Mouse (Mus musculus) neural tube, embryonic 11.5 days (tissue): ENCODE measurements around the gene Rnf220. TPM values are rescaled to one million over a fixed set of nuclear protein-coding genes. Genes with fewer than 3 reads are reported as not detected.

Experiments
- ATAC-seq: fragments of 200-750 bp; cut with Nextera tagmentation; 2 replicates; pipeline ENCODE4 v1.8.0; 2017; ENCODE audit warnings: moderate number of reproducible peaks, mild to moderate bottlenecking, moderate TSS enrichment, moderate library complexity; ENCODE audit not compliant: insufficient read depth, low FRiP score, low TSS enrichment
- DNase-seq: peaks from one replicate; pipeline ENCODE4 v3.0.0-alpha.2; 2015; ENCODE audit warnings: low spot score
- H3K27ac ChIP-seq: fragments of 300-500 bp; sonication (generic); 2 replicates; pipeline ENCODE4 v1.5.1; 2014; ENCODE audit warnings: low read depth, mild to moderate bottlenecking, low read length
- H3K27me3 ChIP-seq: fragments of 300-500 bp; sonication (generic); 2 replicates; pipeline ENCODE4 v1.6.1; 2014; ENCODE audit warnings: mild to moderate bottlenecking, low read length, mixed read lengths; ENCODE audit not compliant: control insufficient read depth, insufficient read depth
- H3K36me3 ChIP-seq: fragments of 300-500 bp; sonication (generic); 2 replicates; pipeline ENCODE4 v1.6.1; 2014; ENCODE audit warnings: mild to moderate bottlenecking, low read length, moderate library complexity, mixed read lengths; ENCODE audit not compliant: control insufficient read depth, insufficient read depth
- H3K4me1 ChIP-seq: fragments of 300-500 bp; sonication (generic); 2 replicates; pipeline ENCODE4 v1.6.1; 2014; ENCODE audit warnings: low read length, mixed read lengths; ENCODE audit not compliant: control insufficient read depth, insufficient read depth
- H3K4me2 ChIP-seq: fragments of 300-500 bp; sonication (generic); 2 replicates; pipeline ENCODE4 v1.6.1; 2014; ENCODE audit warnings: low read depth, mild to moderate bottlenecking, moderate library complexity
- H3K4me3 ChIP-seq: fragments of 300-500 bp; sonication (generic); 2 replicates; pipeline ENCODE4 v1.5.1; 2014; ENCODE audit warnings: low read depth, low read length
- H3K9ac ChIP-seq: fragments of 300-500 bp; sonication (generic); 2 replicates; pipeline ENCODE4 v1.6.1; 2014; ENCODE audit warnings: mild to moderate bottlenecking, low read length
- H3K9me3 ChIP-seq: fragments of 300-500 bp; sonication (generic); 2 replicates; pipeline ENCODE4 v1.6.1; 2016; ENCODE audit warnings: low read length; ENCODE audit not compliant: control insufficient read depth
- whole genome bisulfite sequencing: fragments of 180-500 bp; shearing (Covaris S2); extraction: QIAGEN DNeasy Blood & Tissue Kit; methylation state at CpG from one replicate; pipeline ENCODE4 v1.1.7; 2014; 5-methylcytosine and 5-hydroxymethylcytosine counted together
- polyA plus RNA-seq: library from polyadenylated mRNA; unstranded; fragments of >200 nt; fragmentation: Nextera tagmentation; extraction: Ambion mirVana; gene quantifications from 2 replicates; pipeline ENCODE4 v1.2.1, GENCODE M21; 2014

Rnf220 gene
- polyA plus RNA-seq, 1 experiment from 2014 or later: 76.8 TPM

- no peak overlapping the region for H3K4me3 ChIP-seq
- H3K36me3 ChIP-seq: no peaks in the 10 kb centered on the region
- peaks cover 20% of the 10 kb centered on the region for H3K27me3 ChIP-seq
- no peak for ATAC-seq
- H3K27ac ChIP-seq: no peak overlapping the region
- no peaks in the 10 kb centered on the region for H3K9me3 ChIP-seq
- H3K9ac ChIP-seq: no peak overlapping the region
- no peaks in the 10 kb centered on the region for H3K4me1 ChIP-seq
- no peak overlapping the region for H3K4me2 ChIP-seq
- 50% methylated on average over 6 of the region's 6 CpGs for WGBS
- DNase-seq: peak; percentile 38
Observed at GRCm38 (mm10) chr4:117346025-117346424, 150.8 kb downstream of the Rnf220 start.

- Histone ChIP-seq H3K36me3 (no peaks in the 10 kb centered on the region), H3K4me3 (no peak overlapping the region), H3K9me3 (no peaks in the 10 kb centered on the region), H3K4me2 (no peak overlapping the region), H3K9ac (no peak overlapping the region), H3K27me3 (peaks cover 19% of the 10 kb centered on the region), H3K27ac (no peak overlapping the region), H3K4me1 (no peaks in the 10 kb centered on the region)
- WGBS: 60% methylated on average over 8 of the region's 8 CpGs
- DNase-seq (no peak), ATAC-seq (no peak)
Observed at GRCm38 (mm10) chr4:117343385-117343784, 153.5 kb downstream of the Rnf220 start.

GRCm38 (mm10) chr4:117342751-117343150, 154.1 kb downstream of the Rnf220 start:
- WGBS: 35% methylated on average over 12 of the region's 12 CpGs
- H3K9ac ChIP-seq: no peak overlapping the region
- H3K4me2 ChIP-seq: no peak overlapping the region
- DNase-seq: no peak
- H3K27ac ChIP-seq: no peak overlapping the region
- ATAC-seq: no peak
- no peaks in the 10 kb centered on the region for H3K9me3 ChIP-seq
- peaks cover 16% of the 10 kb centered on the region for H3K27me3 ChIP-seq
- no peaks in the 10 kb centered on the region for H3K4me1 ChIP-seq
- H3K4me3 ChIP-seq: no peak overlapping the region
- no peaks in the 10 kb centered on the region for H3K36me3 ChIP-seq

- WGBS: 85% methylated on average over 5 of the region's 5 CpGs
- H3K4me2 ChIP-seq: no peak overlapping the region
- H3K9me3 ChIP-seq: no peaks in the 10 kb centered on the region
- no peaks in the 10 kb centered on the region for H3K36me3 ChIP-seq
- H3K4me3 ChIP-seq: no peak overlapping the region
- no peak for DNase-seq
- no peak overlapping the region for H3K27ac ChIP-seq
- H3K4me1 ChIP-seq: no peaks in the 10 kb centered on the region
- no peak for ATAC-seq
- no peak overlapping the region for H3K9ac ChIP-seq
- peaks cover 25% of the 10 kb centered on the region for H3K27me3 ChIP-seq
Observed at GRCm38 (mm10) chr4:117341282-117341681, 155.6 kb downstream of the Rnf220 start.

GRCm38 (mm10) chr4:117339796-117340195, 157.1 kb downstream of the Rnf220 start:
- DNase-seq (no peak), ATAC-seq (no peak)
- Histone ChIP-seq H3K27ac (no peak overlapping the region), H3K4me2 (no peak overlapping the region), H3K9me3 (no peaks in the 10 kb centered on the region), H3K36me3 (no peaks in the 10 kb centered on the region), H3K27me3 (peaks cover 35% of the 10 kb centered on the region), H3K9ac (no peak overlapping the region), H3K4me1 (no peaks in the 10 kb centered on the region), H3K4me3 (no peak overlapping the region)

DNA sequence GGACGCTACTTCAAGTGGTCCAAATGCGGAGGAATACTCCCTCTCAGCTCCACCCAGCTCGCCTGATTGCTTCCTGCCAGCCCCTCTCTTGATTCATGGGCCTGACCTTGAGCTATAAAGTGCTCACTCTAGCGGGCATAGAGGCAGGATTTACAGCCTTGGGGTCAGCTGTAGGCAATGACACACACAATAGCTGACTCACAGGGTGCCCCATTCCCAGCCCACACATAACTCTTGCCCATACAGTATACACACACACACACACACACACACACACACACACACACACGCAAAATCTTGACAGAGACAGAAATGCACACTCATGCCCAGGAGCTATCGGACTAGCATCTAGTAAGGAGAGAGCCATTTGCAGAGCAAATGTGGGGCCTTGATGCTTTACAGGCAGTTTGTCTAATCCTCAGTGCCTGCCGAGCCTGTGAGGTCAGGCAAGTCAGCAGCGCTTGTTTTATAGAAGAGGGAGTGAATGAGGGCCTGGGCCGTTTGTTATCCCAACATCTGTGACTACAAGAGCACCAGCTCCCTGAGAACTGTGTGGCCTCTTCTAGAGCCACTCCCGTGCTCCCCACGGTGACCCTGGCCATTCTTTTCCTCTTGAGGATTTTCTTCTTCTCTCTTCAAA, 165.9 kb downstream of the Rnf220 start:
- peak; percentile 69 for DNase-seq

GRCm38 (mm10) chr4:117330132-117330531, 166.7 kb downstream of the Rnf220 start:
- Histone ChIP-seq H3K9me3 (no peaks in the 10 kb centered on the region), H3K27ac (no peak overlapping the region), H3K4me2 (0 out of 2 replicates have a peak overlapping the region, but pooled peaks have one; percentile 7), H3K4me3 (no peak overlapping the region), H3K27me3 (peaks cover 69% of the 10 kb centered on the region), H3K9ac (no peak overlapping the region), H3K4me1 (peaks cover 27% of the 10 kb centered on the region), H3K36me3 (no peaks in the 10 kb centered on the region)
- peak; percentile 60; the same call in 1 of the 2 replicates for ATAC-seq
- no peak for DNase-seq
- 21% methylated on average over 3 of the region's 3 CpGs for WGBS

More for the DNA sequence above, 165.9 kb downstream of the Rnf220 start:
- no peak overlapping the region for H3K9ac ChIP-seq
- peaks cover 69% of the 10 kb centered on the region for H3K27me3 ChIP-seq
- 9% methylated on average over 11 of the region's 11 CpGs for WGBS
- H3K4me1 ChIP-seq: peaks cover 27% of the 10 kb centered on the region
- H3K9me3 ChIP-seq: no peaks in the 10 kb centered on the region
- H3K4me2 ChIP-seq: 0 out of 2 replicates have a peak overlapping the region, but pooled peaks have one; percentile 12
- H3K27ac ChIP-seq: peak overlapping the region; percentile 1; the same call in 1 of the 2 replicates
- H3K36me3 ChIP-seq: no peaks in the 10 kb centered on the region
- peak; percentile 88 for ATAC-seq
- H3K4me3 ChIP-seq: no peak overlapping the region

DNA sequence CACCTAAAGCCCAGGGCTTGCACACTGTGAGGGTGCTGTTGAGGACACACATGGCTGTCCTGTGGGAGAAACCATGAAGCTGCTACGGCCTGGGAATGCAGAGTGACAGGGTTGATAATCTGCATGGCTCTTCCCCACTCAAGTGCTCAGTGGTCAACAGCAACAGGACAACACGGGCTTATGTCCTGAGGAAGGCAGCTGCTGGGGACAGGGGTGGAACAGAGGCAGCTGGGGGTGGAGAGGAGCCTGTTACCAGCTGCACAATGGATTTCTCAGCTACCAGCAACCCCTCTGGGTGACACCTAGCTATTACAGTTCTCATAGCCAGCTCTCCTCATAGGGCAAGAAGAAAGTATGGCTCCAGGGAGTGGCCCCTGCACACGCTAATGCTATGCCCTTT, 169.9 kb downstream of the Rnf220 start:
- Histone ChIP-seq H3K9ac (no peak overlapping the region), H3K9me3 (no peaks in the 10 kb centered on the region), H3K4me2 (no peak overlapping the region), H3K27me3 (peaks cover 72% of the 10 kb centered on the region), H3K27ac (no peak overlapping the region), H3K4me1 (peaks cover 39% of the 10 kb centered on the region), H3K4me3 (no peak overlapping the region), H3K36me3 (no peaks in the 10 kb centered on the region)
- DNase-seq: no peak
- no peak for ATAC-seq
- WGBS: 76% methylated on average over 3 of the region's 3 CpGs

DNA sequence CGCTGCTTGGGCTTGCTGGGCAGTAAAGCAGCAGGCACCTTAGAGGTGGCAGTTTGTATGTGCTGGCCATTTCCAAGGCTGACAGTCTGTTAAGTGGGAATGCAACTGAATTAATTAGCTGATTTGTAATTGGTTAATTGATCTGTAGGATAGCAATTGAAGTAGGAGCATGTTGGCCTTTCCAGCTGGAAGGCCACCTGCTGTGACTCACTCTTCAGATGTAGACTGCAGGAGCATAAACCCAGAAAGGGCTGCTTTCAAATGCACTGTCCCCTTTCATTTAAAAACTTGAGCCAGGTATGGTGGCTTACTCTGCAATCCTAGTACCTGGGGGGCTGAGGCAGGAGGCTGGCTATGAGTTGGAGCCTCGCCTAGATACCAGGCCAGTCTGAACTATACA, 171.8 kb downstream of the Rnf220 start:
- H3K27me3 ChIP-seq: peaks cover 77% of the 10 kb centered on the region
- ATAC-seq (no peak), DNase-seq (no peak)
- no peak overlapping the region for H3K27ac ChIP-seq
- H3K4me3 ChIP-seq: no peak overlapping the region
- no peaks in the 10 kb centered on the region for H3K9me3 ChIP-seq
- peaks cover 24% of the 10 kb centered on the region for H3K4me1 ChIP-seq
- 63% methylated on average over 2 of the region's 2 CpGs for WGBS
- H3K9ac ChIP-seq: no peak overlapping the region
- H3K4me2 ChIP-seq: no peak overlapping the region
- H3K36me3 ChIP-seq: no peaks in the 10 kb centered on the region
